Mouse (Mus musculus) erythroid progenitor cell, adult 5-6 weeks (primary cell): ENCODE results near the gene Slc25a11. TPM values are rescaled to one million over a fixed set of nuclear protein-coding genes. Genes with fewer than 3 reads are reported as not detected.

Experiments used
- ATAC-seq: replicated peaks from 2 replicates; pipeline ENCODE4 v1.8.0; 2016; ENCODE audit warnings: moderate number of reproducible peaks, mild to moderate bottlenecking, moderate TSS enrichment, inconsistent platforms; ENCODE audit not compliant: poor library complexity, low FRiP score, severe bottlenecking
- total RNA-seq, 2 experiments: library from RNA; stranded (forward) in 1 of 2; stranded (reverse) in 1 of 2; fragments of 150-400 nt in 1 of 2; fragments of 186-747, 209-891 nt in 1 of 2; gene quantifications; 2 replicates each; pipeline versions ENCODE4 v1.2.3 to v1.2.4; 2015 to 2017; ENCODE audit warnings: low replicate concordance in 2 of 2

Gene Slc25a11
- total RNA-seq, 2 experiments from 2014 or later, result 21.9 to 26.0 TPM

GRCm38 (mm10) chr11:70628431-70628830, 18.8 kb downstream of the Slc25a11 start:
- ATAC-seq, result no peak

DNA sequence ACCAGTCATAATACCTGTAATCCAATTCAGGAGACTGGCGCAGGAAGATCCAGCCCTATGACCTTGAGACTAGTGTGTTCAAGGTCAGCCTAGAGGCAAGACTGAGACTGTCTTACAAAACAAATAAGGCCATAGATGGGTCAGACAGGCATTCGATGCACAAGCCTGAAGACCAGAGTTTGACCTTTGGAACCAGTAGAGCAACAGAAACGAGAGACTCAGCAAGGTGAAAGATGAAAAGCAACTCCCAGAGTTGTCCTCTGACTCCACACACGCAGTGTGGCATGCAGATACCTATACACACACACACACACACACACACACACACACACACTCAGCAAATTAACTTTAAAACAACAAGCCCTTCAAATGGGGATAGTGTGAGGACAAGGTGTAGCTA, 20.4 kb downstream of the Slc25a11 start:
- ATAC-seq, result no peak

- peak; percentile 62; the same call in 1 of the 2 replicates for ATAC-seq
These were observed 21.8 kb downstream of the Slc25a11 start for GRCm38 (mm10) chr11:70625473-70625872.

DNA sequence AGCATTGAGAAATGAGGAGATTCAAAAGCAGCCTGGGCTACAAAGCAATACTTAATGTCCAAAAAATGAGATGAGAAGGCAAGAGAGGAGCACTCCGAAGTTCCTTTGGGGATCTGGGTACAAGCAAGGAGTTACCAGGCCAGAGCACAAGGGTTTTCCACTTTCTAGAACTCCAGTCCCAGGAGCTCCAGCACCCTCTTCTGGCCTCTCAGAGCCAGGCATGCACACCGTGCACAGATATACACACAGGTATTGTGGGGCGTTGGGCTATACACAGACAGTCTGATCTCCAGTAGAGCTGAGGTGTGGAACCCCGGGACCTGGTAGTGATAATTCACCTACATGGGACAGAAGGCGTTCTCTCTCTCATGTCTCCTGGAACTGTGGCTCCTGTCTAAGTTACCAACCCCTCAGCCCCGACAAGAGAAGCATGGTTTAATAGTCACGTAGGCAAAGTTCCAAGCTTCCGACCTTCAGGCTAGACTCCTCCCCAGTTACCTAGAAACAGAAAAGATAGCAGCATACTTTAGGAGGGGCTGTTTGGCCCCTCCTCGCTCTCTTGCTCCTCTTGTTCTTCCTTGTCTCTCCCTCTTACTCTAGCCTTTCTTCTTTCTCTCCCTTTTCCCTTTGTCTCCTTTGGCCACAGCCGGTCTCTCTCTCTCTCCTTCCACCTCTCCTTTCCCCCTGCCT, 24.1 kb downstream of the Slc25a11 start:
- no peak for ATAC-seq

DNA sequence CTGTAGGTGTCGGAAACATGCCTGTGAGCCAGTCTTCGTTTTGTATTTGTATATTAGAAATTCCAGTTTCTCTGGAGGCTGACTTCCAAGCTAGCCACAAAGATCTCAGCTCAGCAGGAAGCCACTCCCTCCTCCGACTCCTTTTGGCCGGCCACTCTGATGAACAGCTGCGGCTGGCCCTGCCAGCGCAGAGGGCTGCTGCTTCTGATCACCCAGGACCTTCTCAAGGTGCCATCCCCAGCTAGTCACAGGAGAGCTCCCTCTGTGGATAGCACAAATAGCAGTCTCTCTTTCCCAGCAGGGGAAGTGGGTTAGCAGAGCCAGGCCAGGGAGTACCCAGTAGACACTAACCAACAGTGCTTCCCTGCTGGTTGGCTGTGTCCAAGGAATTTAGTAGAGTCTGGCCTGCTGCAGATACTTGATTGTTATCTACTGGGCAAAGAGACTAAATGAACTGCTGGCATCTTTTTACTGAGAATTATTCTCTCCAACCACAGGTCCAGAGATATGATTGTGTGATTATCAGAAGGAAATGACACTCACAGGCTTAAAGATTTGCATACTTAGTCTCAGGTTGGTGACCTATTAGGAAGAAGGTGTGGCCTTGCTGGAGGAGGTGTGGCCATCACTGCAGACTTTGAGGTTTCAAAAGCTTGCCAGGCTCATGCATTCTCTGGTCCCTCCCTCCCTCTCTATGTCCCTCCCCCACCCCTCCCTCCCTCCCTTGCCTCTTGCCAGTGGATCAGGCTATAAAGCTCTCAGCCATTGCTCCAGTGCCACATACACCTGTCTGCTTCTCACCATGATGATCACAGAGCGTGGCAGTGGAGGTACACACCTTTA, 25.1 kb downstream of the Slc25a11 start:
- no peak for ATAC-seq

- no peak for ATAC-seq
These were observed 28.2 kb downstream of the Slc25a11 start, which contains the start of gene Chrne for GRCm38 (mm10) chr11:70619101-70619500. Gene Chrne, minus strand, starts transcription at chr11:70619216.

GRCm38 (mm10) chr11:70615516-70616093, 31.7 kb downstream of the Slc25a11 start, which contains the start of gene 4930544D05Rik:
Gene 4930544D05Rik, plus strand, starts transcription at chr11:70615848.
- ATAC-seq, result no peak

DNA sequence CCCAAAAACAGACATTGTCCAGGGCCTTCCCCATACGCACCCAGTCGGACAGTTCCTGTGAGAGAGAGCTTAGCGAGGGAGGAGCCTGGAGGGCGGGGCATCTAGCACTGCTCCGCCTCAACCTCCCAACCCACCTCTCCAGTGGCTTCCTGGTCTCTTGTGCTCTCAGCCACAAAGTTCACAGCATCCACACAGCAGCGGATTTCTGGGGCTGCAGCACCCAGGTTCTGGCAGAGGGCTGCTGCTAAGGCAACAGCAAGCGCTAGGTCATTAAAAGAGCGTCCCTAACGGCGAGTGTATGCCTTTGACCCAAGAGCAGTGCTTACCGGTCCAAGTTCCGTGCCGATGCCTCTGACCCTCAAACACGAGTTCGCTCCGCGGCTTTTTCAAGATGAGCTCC, 32.2 kb downstream of the Slc25a11 start:
- ATAC-seq, result peak; percentile 89

DNA sequence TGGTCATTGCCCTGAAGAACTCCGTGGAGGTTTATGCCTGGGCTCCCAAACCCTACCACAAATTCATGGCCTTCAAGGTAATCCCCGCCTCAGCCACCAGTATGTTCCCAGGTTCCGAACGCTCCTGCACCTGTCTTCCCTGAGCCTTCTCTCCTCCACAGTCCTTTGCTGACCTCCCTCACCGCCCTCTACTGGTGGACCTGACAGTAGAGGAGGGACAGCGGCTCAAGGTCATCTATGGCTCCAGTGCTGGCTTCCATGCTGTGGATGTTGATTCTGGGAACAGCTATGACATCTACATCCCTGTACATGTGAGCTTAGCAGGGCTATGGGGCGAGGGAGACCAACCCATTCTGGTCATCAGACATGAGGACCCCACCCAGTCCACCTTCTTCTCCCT, 34.8 kb downstream of the Slc25a11 start:
- ATAC-seq, result no peak

GRCm38 (mm10) chr11:70610752-70611151, 36.5 kb downstream of the Slc25a11 start:
- no peak for ATAC-seq

DNA sequence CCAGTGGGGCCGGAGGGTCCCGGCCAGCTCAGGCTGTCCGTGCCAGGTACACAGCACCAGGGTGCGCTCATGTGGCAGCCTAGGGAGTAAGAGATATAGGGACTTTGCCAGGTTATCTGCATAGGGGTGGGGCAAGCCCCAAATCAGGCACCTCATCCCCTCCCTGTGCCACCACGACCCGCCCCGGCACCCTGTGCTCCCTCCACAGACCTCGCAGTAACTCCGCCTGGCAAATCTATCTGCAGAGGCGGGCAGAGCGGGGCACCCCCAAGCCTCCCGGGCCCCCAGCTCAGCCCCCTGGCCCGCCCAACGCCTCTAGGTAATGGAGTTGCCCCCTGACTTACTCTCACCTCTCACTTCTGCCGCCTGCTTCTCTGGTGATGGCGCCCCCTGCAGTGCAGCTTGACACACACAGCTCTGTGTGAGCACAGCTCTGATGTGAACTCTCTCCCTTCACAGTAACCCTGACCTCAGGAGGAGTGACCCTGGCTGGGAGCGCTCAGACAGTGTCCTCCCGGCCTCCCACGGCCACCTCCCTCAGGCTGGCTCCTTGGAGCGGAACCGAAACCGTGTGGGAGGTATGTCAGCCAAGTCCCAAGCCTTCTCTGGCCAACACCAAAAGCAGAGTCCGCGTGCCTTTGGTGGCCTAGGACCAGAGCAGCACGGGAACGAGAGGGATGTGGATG, 38.8 kb downstream of the Slc25a11 start:
- ATAC-seq, result no peak

GRCm38 (mm10) chr11:70607611-70608010, 39.7 kb downstream of the Slc25a11 start:
- ATAC-seq, result no peak

GRCm38 (mm10) chr11:70606717-70607116, 40.6 kb downstream of the Slc25a11 start:
- no peak for ATAC-seq

GRCm38 (mm10) chr11:70605024-70605566, 42.2 kb downstream of the Slc25a11 start:
- peak; percentile 56; the same call in 1 of the 2 replicates for ATAC-seq

- no peak for ATAC-seq
These were observed 48.8 kb downstream of the Slc25a11 start for GRCm38 (mm10) chr11:70598451-70598953.

GRCm38 (mm10) chr11:70597301-70597700, 50.0 kb downstream of the Slc25a11 start:
- no peak for ATAC-seq

DNA sequence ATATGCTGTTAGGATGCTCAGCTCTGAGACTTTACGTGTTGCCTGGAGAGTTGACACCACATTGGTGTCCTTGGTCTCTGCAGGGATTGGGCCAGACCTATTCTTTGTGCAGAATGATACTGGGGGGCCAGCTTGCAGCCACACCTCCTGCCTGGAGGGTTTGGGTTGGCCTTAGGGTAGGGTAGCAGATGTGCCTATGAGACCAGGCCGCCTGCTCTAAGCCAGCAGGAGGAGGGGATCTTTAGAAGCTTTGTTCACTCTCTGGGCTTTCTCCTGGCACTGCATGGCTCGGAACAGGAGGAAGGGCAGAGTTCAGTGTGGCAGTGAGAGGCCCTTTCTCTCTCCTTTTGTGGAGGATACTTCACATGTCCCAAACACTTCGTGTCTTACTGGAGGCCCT, 51.2 kb downstream of the Slc25a11 start:
- no peak for ATAC-seq

DNA sequence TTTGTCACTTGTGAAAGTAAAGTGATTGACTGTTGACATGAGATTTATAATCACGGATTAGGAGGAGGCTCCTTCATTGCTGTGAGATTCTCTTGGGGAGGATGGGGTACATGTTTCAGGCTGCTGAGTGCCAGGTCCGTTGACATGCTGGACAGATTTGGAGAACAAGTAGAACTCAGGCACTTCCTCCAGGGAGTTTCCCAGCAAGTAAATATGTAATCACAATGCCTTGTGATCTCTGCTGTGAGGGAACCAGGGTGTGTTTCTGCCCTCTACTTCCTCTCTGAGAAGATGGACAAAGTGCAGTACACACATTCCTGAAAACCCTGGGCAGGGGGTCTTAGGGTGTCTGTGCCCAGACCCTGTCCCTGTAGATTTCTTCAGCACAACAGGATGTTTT, 51.6 kb downstream of the Slc25a11 start:
- no peak for ATAC-seq

- ATAC-seq, result no peak
These were observed 52.9 kb downstream of the Slc25a11 start for GRCm38 (mm10) chr11:70594253-70594989.
